Mouse (Mus musculus) heart, postnatal 0 days (tissue): ENCODE data around the gene Pptc7. TPM values are rescaled to one million over a fixed set of nuclear protein-coding genes. Genes with fewer than 3 reads are reported as not detected.

Experiments used
- ATAC-seq: fragments of 200-750 bp; cut with Nextera tagmentation; 2 replicates; pipeline ENCODE4 v1.8.0; 2017; ENCODE audit warnings: low read depth, moderate number of reproducible peaks, moderate library complexity; ENCODE audit not compliant: insufficient read depth
- DNase-seq: peaks from one replicate; pipeline ENCODE4 v3.0.0-alpha.2; 2016; ENCODE audit warnings: low spot score
- H3K27ac ChIP-seq: fragments of 300-500 bp; sonication (generic); 2 replicates; pipeline ENCODE4 v1.5.1; 2014; ENCODE audit warnings: low read depth, mild to moderate bottlenecking
- H3K27me3 ChIP-seq: fragments of 300-500 bp; sonication (generic); 2 replicates; pipeline ENCODE4 v1.6.1; 2014; ENCODE audit warnings: low read length, mixed read lengths; ENCODE audit not compliant: control insufficient read depth, insufficient read depth
- H3K36me3 ChIP-seq: fragments of 300-500 bp; sonication (generic); replicated peaks from 2 replicates; pipeline ENCODE4 v1.6.1; 2014; ENCODE audit warnings: low read length, mixed read lengths; ENCODE audit not compliant: control insufficient read depth, insufficient read depth
- H3K4me1 ChIP-seq: fragments of 300-500 bp; sonication (generic); 2 replicates; pipeline ENCODE4 v1.6.1; 2014; ENCODE audit warnings: antibody characterized with exemption; ENCODE audit not compliant: control insufficient read depth, insufficient read depth
- H3K4me2 ChIP-seq: fragments of 300-500 bp; sonication (generic); 2 replicates; pipeline ENCODE4 v1.6.1; 2014; ENCODE audit warnings: low read depth, mild to moderate bottlenecking, low read length, moderate library complexity
- H3K4me3 ChIP-seq: fragments of 300-500 bp; sonication (generic); 2 replicates; pipeline ENCODE4 v1.5.1; 2014; ENCODE audit warnings: low read depth, low read length
- H3K9ac ChIP-seq: fragments of 300-500 bp; sonication (generic); replicated peaks from 2 replicates; pipeline ENCODE4 v1.6.1; 2014; ENCODE audit warnings: low read depth, low read length, mixed read lengths
- H3K9me3 ChIP-seq: fragments of 300-500 bp; sonication (generic); replicated peaks from 2 replicates; pipeline ENCODE4 v1.6.1; 2016; ENCODE audit warnings: low read length; ENCODE audit not compliant: control insufficient read depth
- CTCF ChIP-seq: IDR thresholded peaks from 2 replicates; pipeline ENCODE4 v1.5.1; 2016; ENCODE audit warnings: antibody characterized with exemption, control low read depth, low read depth
- EP300 ChIP-seq: IDR thresholded peaks from 2 replicates; pipeline ENCODE4 v1.6.1; 2016; ENCODE audit warnings: antibody characterized with exemption, low read depth
- WGBS: fragments of 180-500 bp; shearing (Covaris S2); extraction: QIAGEN DNeasy Blood & Tissue Kit; methylation state at CpG from one replicate; pipeline ENCODE4 v1.1.7; 2014; 5-methylcytosine and 5-hydroxymethylcytosine counted together
- polyA plus RNA-seq: library from polyadenylated mRNA; unstranded; fragments of >200 nt; fragmentation: Nextera tagmentation; extraction: Ambion mirVana; gene quantifications from 2 replicates; pipeline ENCODE4 v1.2.1, GENCODE M21; 2015
- total RNA-seq: library from RNA; depleted of rRNA; stranded (reverse); fragments of >200 nt; gene quantifications from 2 replicates; pipeline ENCODE4 v1.2.3, GENCODE M21; 2014; ENCODE audit warnings: low replicate concordance; rRNA removed

The Pptc7 gene
- total and polyA plus RNA-seq, 2 experiments from 2014 or later, result 20.5 to 33.9 TPM

DNA sequence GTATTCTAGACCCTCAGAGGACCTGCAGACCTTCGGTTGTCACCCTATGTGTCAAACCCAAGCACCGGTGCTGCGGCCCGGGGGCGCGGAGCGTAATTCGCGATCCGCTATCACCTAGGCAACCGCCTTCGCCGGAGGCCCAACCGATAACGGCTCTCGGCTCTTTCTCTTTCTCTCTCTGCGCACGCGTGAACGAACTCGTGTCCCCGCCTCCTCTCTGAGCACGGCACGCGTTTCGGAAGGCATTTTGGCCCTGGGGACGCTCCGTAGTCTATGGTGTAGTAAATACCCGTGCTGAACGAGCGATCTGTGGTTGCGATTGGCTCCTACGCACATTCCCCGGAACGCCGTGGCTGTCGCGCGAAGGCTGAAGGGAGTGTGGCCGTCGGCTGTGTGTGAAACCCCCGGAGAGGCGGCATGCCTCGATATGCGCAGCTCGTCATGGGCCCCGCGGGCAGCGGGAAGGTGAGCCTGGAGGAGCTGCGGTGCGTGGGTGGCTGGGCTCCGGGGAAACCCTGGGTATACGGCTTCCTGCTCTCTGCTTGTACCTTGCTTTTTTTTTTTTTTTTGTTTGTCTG lies 88.1 kb downstream of the Pptc7 start, which contains the start of gene Fam216a:
Gene Fam216a, minus strand, starts transcription at position 173 of the 578 bp plus-strand sequence.
- peak within 1 kb of the TSS; percentile 91 for H3K27ac ChIP-seq
- under 1% methylated on average over 52 of the region's 53 CpGs for WGBS
- H3K4me3 ChIP-seq, result peak within 1 kb of the TSS; percentile 83
- DNase-seq, result peak; percentile 96
- peak within 1 kb of the TSS; percentile 68 for H3K4me2 ChIP-seq
- H3K9ac ChIP-seq, result peak within 1 kb of the TSS; percentile 64
- no peaks in the 10 kb centered on the region for H3K4me1 ChIP-seq
- H3K36me3 ChIP-seq, result peaks cover 45% of the 10 kb centered on the region
- no peaks in the 10 kb centered on the region for H3K27me3 ChIP-seq
- no peaks in the 10 kb centered on the region for H3K9me3 ChIP-seq
- TF ChIP-seq EP300 (0 out of 2 replicates have a peak, but pooled peaks have one; percentile 57), CTCF (no peak)
- peak; percentile 95 for ATAC-seq

DNA sequence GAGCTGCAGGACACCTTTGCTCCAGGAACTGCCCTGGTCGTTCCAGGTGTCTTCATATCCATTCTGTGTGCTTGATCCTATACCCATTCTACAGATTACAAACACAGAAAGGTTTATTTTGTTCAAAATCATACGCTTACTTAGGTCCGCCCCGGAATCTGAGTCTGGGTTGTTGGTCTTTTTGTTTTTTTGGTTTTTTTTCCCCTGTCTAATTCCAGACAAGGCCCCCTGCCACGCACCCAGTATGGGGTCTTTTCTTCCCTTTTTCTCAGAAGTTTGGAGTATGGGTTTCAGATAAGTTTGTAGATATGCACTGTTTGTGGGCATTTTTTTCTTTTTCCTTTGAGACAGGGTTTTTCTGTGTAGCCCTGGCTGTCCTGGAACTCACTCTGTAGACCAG lies 88.7 kb downstream of the Pptc7 start:
- peak overlapping the region; percentile 83 for H3K4me3 ChIP-seq
- ATAC-seq (no peak), DNase-seq (no peak)
- H3K27ac ChIP-seq, result peak overlapping the region; percentile 91
- peaks cover 41% of the 10 kb centered on the region for H3K36me3 ChIP-seq
- WGBS, result 4% methylated on average over 5 of the region's 5 CpGs
- peak overlapping the region; percentile 64 for H3K9ac ChIP-seq
- no peaks in the 10 kb centered on the region for H3K9me3 ChIP-seq
- no peaks in the 10 kb centered on the region for H3K4me1 ChIP-seq
- H3K27me3 ChIP-seq, result no peaks in the 10 kb centered on the region
- H3K4me2 ChIP-seq, result peak overlapping the region; percentile 68
- TF ChIP-seq CTCF (no peak), EP300 (no peak)

Other genes with a start within 250 kb of the Pptc7 start
- 3.3 and 9.5 TPM in 2 replicates for gene Cux2, start 234.3 kb upstream of the Pptc7 start, total RNA-seq
- 1.3 and 1.4 TPM in 2 replicates for gene Cux2, start 234.3 kb upstream of the Pptc7 start, polyA plus RNA-seq
- gene Myl2, start 183.4 kb upstream of the Pptc7 start, total RNA-seq, result 7,568 and 8,637 TPM in 2 replicates
- gene Myl2, start 183.4 kb upstream of the Pptc7 start, polyA plus RNA-seq, result 15,488 and 15,525 TPM in 2 replicates
- gene Ccdc63, start 143.5 kb upstream of the Pptc7 start, total RNA-seq, result not detected in 2 replicates
- gene Ccdc63, start 143.5 kb upstream of the Pptc7 start, polyA plus RNA-seq, result 0.26 and 0.27 TPM in 2 replicates
- gene Ppp1cc, start 126.1 kb upstream of the Pptc7 start, total RNA-seq, result 199 and 295 TPM in 2 replicates
- 146 and 157 TPM in 2 replicates for gene Ppp1cc, start 126.1 kb upstream of the Pptc7 start, polyA plus RNA-seq
- 0.23 and 2.6 TPM in 2 replicates for gene Hvcn1, start 77.6 kb upstream of the Pptc7 start, total RNA-seq
- gene Hvcn1, start 77.6 kb upstream of the Pptc7 start, polyA plus RNA-seq, result 1.2 and 2.1 TPM in 2 replicates
- 5.7 and 21.6 TPM in 2 replicates for gene Tctn1, start 19.9 kb upstream of the Pptc7 start, total RNA-seq
- 2.3 TPM in 2 replicates for gene Tctn1, start 19.9 kb upstream of the Pptc7 start, polyA plus RNA-seq
- 2.0 and 13.9 TPM in 2 replicates for gene Rad9b, start 69.9 kb downstream of the Pptc7 start, total RNA-seq
- 7.5 and 8.2 TPM in 2 replicates for gene Rad9b, start 69.9 kb downstream of the Pptc7 start, polyA plus RNA-seq
- gene Vps29, start 70.0 kb downstream of the Pptc7 start, total RNA-seq, result 84.0 and 92.5 TPM in 2 replicates
- gene Vps29, start 70.0 kb downstream of the Pptc7 start, polyA plus RNA-seq, result 184 and 206 TPM in 2 replicates
- gene Gpn3, start 87.5 kb downstream of the Pptc7 start, total RNA-seq, result 28.5 and 50.9 TPM in 2 replicates
- 42.9 and 48.7 TPM in 2 replicates for gene Gpn3, start 87.5 kb downstream of the Pptc7 start, polyA plus RNA-seq
- gene Fam216a, start 88.0 kb downstream of the Pptc7 start, total RNA-seq, result 21.8 and 40.7 TPM in 2 replicates
- 30.5 and 31.8 TPM in 2 replicates for gene Fam216a, start 88.0 kb downstream of the Pptc7 start, polyA plus RNA-seq
- 157 and 179 TPM in 2 replicates for gene Arpc3, start 107.5 kb downstream of the Pptc7 start, total RNA-seq
- gene Arpc3, start 107.5 kb downstream of the Pptc7 start, polyA plus RNA-seq, result 97.2 and 106 TPM in 2 replicates
- 30.1 and 38.9 TPM in 2 replicates for gene Anapc7, start 137.3 kb downstream of the Pptc7 start, total RNA-seq
- 33.1 and 36.9 TPM in 2 replicates for gene Anapc7, start 137.3 kb downstream of the Pptc7 start, polyA plus RNA-seq
- gene Atp2a2, start 217.9 kb downstream of the Pptc7 start, total RNA-seq, result 2,277 and 2,295 TPM in 2 replicates
- 706 and 785 TPM in 2 replicates for gene Atp2a2, start 217.9 kb downstream of the Pptc7 start, polyA plus RNA-seq